Mouse (Mus musculus): Measurements from ENCODE around the gene Nacc1. TPM values are rescaled to one million over a fixed set of nuclear protein-coding genes. Genes with fewer than 3 reads are reported as not detected.
A peak's percentile ranks its signal among the peaks of the same experiment; 100 is the strongest.

Gene Nacc1
- polyA plus RNA-seq, 1 experiment from 2014 or later: 16.9 TPM

GRCm38 (mm10) chr8:84714161-84714560 lies 26.5 kb upstream of the Nacc1 start:
- Histone ChIP-seq H3K9me3 (no peaks in the 10 kb centered on the region), H3K9ac (replicated peaks) (peak overlapping the region; percentile 14; the same call in 1 of the 2 replicates), H3K4me2 (0 out of 2 replicates have a peak overlapping the region, but pooled peaks have one; percentile 13), H3K4me3 (replicated peaks) (no peak overlapping the region), H3K36me3 (peaks cover 43% of the 10 kb centered on the region), H3K27me3 (peaks cover 23% of the 10 kb centered on the region), H3K27ac (peak overlapping the region; percentile 97), H3K4me1 (replicated peaks) (peaks cover 90% of the 10 kb centered on the region)
- ATAC-seq (ENCODE audit: insufficient number of reproducible peaks, insufficient read depth, low FRiP score, low TSS enrichment, low read depth): no peak
- WGBS: 63% methylated on average over 4 of the region's 4 CpGs

- Histone ChIP-seq H3K9ac (replicated peaks) (peak overlapping the region; percentile 8; the same call in 1 of the 2 replicates), H3K27me3 (peaks cover 23% of the 10 kb centered on the region), H3K9me3 (no peaks in the 10 kb centered on the region), H3K4me1 (replicated peaks) (peaks cover 89% of the 10 kb centered on the region), H3K36me3 (peaks cover 39% of the 10 kb centered on the region), H3K4me3 (replicated peaks) (no peak overlapping the region), H3K27ac (peak overlapping the region; percentile 97), H3K4me2 (peak overlapping the region; percentile 20; the same call in 1 of the 2 replicates)
- WGBS: 38% methylated on average over 4 of the region's 4 CpGs
- no peak for ATAC-seq (ENCODE audit: insufficient number of reproducible peaks, insufficient read depth, low FRiP score, low TSS enrichment, low read depth)
Observed at GRCm38 (mm10) chr8:84713381-84713780, 25.7 kb upstream of the Nacc1 start.

- 15% methylated on average over 3 of the region's 3 CpGs for WGBS
- H3K36me3 ChIP-seq: peaks cover 41% of the 10 kb centered on the region
Observed at GRCm38 (mm10) chr8:84712759-84713120, 25.1 kb upstream of the Nacc1 start.

GRCm38 (mm10) chr8:84711933-84712758 lies 24.5 kb upstream of the Nacc1 start:
- Histone ChIP-seq H3K27me3 (peaks cover 35% of the 10 kb centered on the region), H3K36me3 (peaks cover 38% of the 10 kb centered on the region), H3K4me1 (replicated peaks) (peaks cover 93% of the 10 kb centered on the region), H3K4me2 (peak overlapping the region; percentile 40), H3K9me3 (no peaks in the 10 kb centered on the region), H3K27ac (peak overlapping the region; percentile 97), H3K9ac (replicated peaks) (peak overlapping the region; percentile 28; the same call in 1 of the 2 replicates), H3K4me3 (replicated peaks) (0 out of 2 replicates have a peak overlapping the region, but pooled peaks have one; percentile 10)
- WGBS: 8% methylated on average over 11 of the region's 11 CpGs
- peak; percentile 86 for ATAC-seq (ENCODE audit: insufficient number of reproducible peaks, insufficient read depth, low FRiP score, low TSS enrichment, low read depth)

More at GRCm38 (mm10) chr8:84712759-84713120, 25.1 kb upstream of the Nacc1 start:
- Histone ChIP-seq H3K4me3 (replicated peaks) (no peak overlapping the region), H3K27ac (peak overlapping the region; percentile 97), H3K9me3 (no peaks in the 10 kb centered on the region), H3K4me1 (replicated peaks) (peaks cover 93% of the 10 kb centered on the region), H3K4me2 (peak overlapping the region; percentile 40; the same call in 1 of the 2 replicates), H3K9ac (replicated peaks) (0 out of 2 replicates have a peak overlapping the region, but pooled peaks have one; percentile 28), H3K27me3 (peaks cover 29% of the 10 kb centered on the region)
- peak; percentile 14; the same call in 1 of the 2 replicates for ATAC-seq (ENCODE audit: insufficient number of reproducible peaks, insufficient read depth, low FRiP score, low TSS enrichment, low read depth)

GRCm38 (mm10) chr8:84711312-84711711 lies 23.6 kb upstream of the Nacc1 start:
- peaks cover 38% of the 10 kb centered on the region for H3K36me3 ChIP-seq
- WGBS: 53% methylated on average over 3 of the region's 3 CpGs
- H3K27ac ChIP-seq: peak overlapping the region; percentile 97
- no peak for ATAC-seq (ENCODE audit: insufficient number of reproducible peaks, insufficient read depth, low FRiP score, low TSS enrichment, low read depth)
- H3K4me2 ChIP-seq: no peak overlapping the region
- H3K4me3 ChIP-seq (replicated peaks): no peak overlapping the region
- H3K9me3 ChIP-seq: no peaks in the 10 kb centered on the region
- peaks cover 93% of the 10 kb centered on the region for H3K4me1 ChIP-seq (replicated peaks)
- peaks cover 44% of the 10 kb centered on the region for H3K27me3 ChIP-seq
- 0 out of 2 replicates have a peak overlapping the region, but pooled peaks have one; percentile 28 for H3K9ac ChIP-seq (replicated peaks)

GRCm38 (mm10) chr8:84709931-84710330 lies 22.3 kb upstream of the Nacc1 start:
- 100% methylated on average over 1 of the region's 1 CpGs for WGBS
- peaks cover 93% of the 10 kb centered on the region for H3K4me1 ChIP-seq (replicated peaks)
- H3K36me3 ChIP-seq: peaks cover 34% of the 10 kb centered on the region
- ATAC-seq (ENCODE audit: insufficient number of reproducible peaks, insufficient read depth, low FRiP score, low TSS enrichment, low read depth): no peak
- peaks cover 46% of the 10 kb centered on the region for H3K27me3 ChIP-seq
- H3K4me2 ChIP-seq: no peak overlapping the region
- H3K27ac ChIP-seq: peak overlapping the region; percentile 66
- no peaks in the 10 kb centered on the region for H3K9me3 ChIP-seq
- no peak overlapping the region for H3K9ac ChIP-seq (replicated peaks)
- H3K4me3 ChIP-seq (replicated peaks): no peak overlapping the region

GRCm38 (mm10) chr8:84708774-84709475 lies 21.3 kb upstream of the Nacc1 start:
- Histone ChIP-seq H3K9me3 (no peaks in the 10 kb centered on the region), H3K4me2 (no peak overlapping the region), H3K4me3 (replicated peaks) (no peak overlapping the region), H3K4me1 (replicated peaks) (peaks cover 93% of the 10 kb centered on the region), H3K36me3 (peaks cover 24% of the 10 kb centered on the region), H3K27me3 (peaks cover 47% of the 10 kb centered on the region), H3K27ac (no peak overlapping the region), H3K9ac (replicated peaks) (no peak overlapping the region)
- peak; percentile 33; the same call in 1 of the 2 replicates for ATAC-seq (ENCODE audit: insufficient number of reproducible peaks, insufficient read depth, low FRiP score, low TSS enrichment, low read depth)
- 17% methylated on average over 12 of the region's 12 CpGs for WGBS

- H3K9ac ChIP-seq (replicated peaks): peak overlapping the region; percentile 23; the same call in 1 of the 2 replicates
- 0 out of 2 replicates have a peak overlapping the region, but pooled peaks have one; percentile 26 for H3K4me3 ChIP-seq (replicated peaks)
- no peaks in the 10 kb centered on the region for H3K9me3 ChIP-seq
- WGBS: 9% methylated on average over 15 of the region's 15 CpGs
- H3K36me3 ChIP-seq: peaks cover 20% of the 10 kb centered on the region; the same call in 1 of the 2 replicates
- peaks cover 55% of the 10 kb centered on the region for H3K27me3 ChIP-seq
- H3K4me2 ChIP-seq: peak overlapping the region; percentile 49
- peak overlapping the region; percentile 53; the same call in 1 of the 2 replicates for H3K27ac ChIP-seq
- no peak for ATAC-seq (ENCODE audit: insufficient number of reproducible peaks, insufficient read depth, low FRiP score, low TSS enrichment, low read depth)
- peaks cover 88% of the 10 kb centered on the region for H3K4me1 ChIP-seq (replicated peaks)
Observed at GRCm38 (mm10) chr8:84708071-84708541, 20.4 kb upstream of the Nacc1 start.

GRCm38 (mm10) chr8:84707267-84707883 lies 19.7 kb upstream of the Nacc1 start:
- WGBS: 3% methylated on average over 22 of the region's 22 CpGs
- Histone ChIP-seq H3K27me3 (peaks cover 62% of the 10 kb centered on the region), H3K36me3 (peaks cover 20% of the 10 kb centered on the region; the same call in 1 of the 2 replicates)

GRCm38 (mm10) chr8:84706610-84707266 lies 19.1 kb upstream of the Nacc1 start:
- Histone ChIP-seq H3K27ac (peak overlapping the region; percentile 56; the same call in 1 of the 2 replicates), H3K9me3 (no peaks in the 10 kb centered on the region), H3K27me3 (peaks cover 69% of the 10 kb centered on the region), H3K9ac (replicated peaks) (peak overlapping the region; percentile 55), H3K4me3 (replicated peaks) (peak overlapping the region; percentile 26), H3K4me2 (peak overlapping the region; percentile 49), H3K4me1 (replicated peaks) (peaks cover 82% of the 10 kb centered on the region), H3K36me3 (peaks cover 20% of the 10 kb centered on the region; the same call in 1 of the 2 replicates)
- no peak for ATAC-seq (ENCODE audit: insufficient number of reproducible peaks, insufficient read depth, low FRiP score, low TSS enrichment, low read depth)
- 3% methylated on average over 45 of the region's 45 CpGs for WGBS

More at GRCm38 (mm10) chr8:84707267-84707883, 19.7 kb upstream of the Nacc1 start:
- Histone ChIP-seq H3K4me2 (peak overlapping the region; percentile 49), H3K4me3 (replicated peaks) (peak overlapping the region; percentile 26; the same call in 1 of the 2 replicates), H3K4me1 (replicated peaks) (peaks cover 82% of the 10 kb centered on the region), H3K9me3 (no peaks in the 10 kb centered on the region), H3K27ac (peak overlapping the region; percentile 56; the same call in 1 of the 2 replicates), H3K9ac (replicated peaks) (peak overlapping the region; percentile 23; the same call in 1 of the 2 replicates)
- no peak for ATAC-seq (ENCODE audit: insufficient number of reproducible peaks, insufficient read depth, low FRiP score, low TSS enrichment, low read depth)

All from limb, embryonic 12.5 days (tissue).